Mouse (Mus musculus): ENCODE measurements around the gene Igsf21.

The Igsf21 gene

DNA sequence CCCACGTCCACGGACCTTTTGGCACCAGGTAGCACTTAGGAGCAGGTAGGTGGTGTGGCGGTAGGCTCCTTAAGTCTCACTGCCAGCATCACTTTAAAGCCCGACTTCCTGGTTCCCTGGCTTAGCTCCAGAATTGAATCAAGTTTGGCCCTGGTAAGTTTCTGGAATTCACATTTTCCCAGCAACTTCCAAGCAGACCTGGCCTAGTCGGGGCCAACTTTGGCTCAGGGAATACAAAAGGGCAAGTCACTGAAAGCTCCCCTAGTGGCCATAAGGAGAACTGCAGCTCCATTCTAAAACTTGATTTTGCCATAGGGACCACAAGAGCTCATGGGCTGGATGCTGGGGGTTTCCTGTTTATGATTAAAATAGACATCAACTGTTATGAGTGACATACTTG, 145.5 kb downstream of the Igsf21 start:
- no peak for DNase-seq (ENCODE audit: low spot score in 2 of 2)

DNA sequence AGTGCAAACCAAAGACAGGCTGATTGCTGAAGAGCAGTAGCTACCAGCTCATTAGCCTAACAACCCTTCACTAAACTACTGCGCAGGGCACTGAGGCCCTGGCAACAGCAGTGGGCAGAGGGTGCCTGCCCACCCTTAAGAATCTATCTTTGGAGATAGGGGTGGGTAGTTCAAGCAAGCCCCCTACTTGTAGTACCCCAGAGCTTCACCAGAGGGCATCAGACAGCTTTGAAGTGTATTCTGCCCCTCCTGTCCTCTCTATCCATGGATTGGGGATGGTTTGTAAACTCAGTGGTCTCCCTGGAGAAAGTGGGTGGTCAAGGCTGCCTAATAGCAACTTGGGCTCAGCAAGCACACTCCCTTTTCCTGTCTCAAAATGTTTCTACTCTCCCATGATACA, 146.4 kb downstream of the Igsf21 start:
- peak in 1 of 2 experiments; percentile 50 for DNase-seq (ENCODE audit: low spot score in 2 of 2)

DNA sequence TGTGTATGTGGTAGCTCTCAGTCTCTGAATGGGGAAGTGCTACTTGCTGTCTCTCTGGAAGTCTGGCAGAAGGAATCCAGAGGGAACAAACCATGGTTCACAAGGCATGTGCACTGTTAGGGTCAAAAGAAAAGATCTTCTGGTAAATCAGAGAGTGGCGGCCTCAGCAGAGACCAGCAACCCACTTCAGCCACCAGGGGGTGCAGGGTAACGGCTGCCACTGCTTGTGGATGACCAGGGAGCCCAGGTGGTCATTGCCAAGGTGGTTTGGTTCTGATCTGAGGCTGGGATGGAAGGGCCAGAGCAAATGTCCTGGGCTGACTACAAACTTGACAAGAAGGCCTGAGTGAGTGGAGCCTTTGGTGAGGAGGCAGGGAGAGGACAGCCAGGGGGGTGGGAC, 150.3 kb downstream of the Igsf21 start:
- no peak for DNase-seq (ENCODE audit: low spot score in 2 of 2)

DNA sequence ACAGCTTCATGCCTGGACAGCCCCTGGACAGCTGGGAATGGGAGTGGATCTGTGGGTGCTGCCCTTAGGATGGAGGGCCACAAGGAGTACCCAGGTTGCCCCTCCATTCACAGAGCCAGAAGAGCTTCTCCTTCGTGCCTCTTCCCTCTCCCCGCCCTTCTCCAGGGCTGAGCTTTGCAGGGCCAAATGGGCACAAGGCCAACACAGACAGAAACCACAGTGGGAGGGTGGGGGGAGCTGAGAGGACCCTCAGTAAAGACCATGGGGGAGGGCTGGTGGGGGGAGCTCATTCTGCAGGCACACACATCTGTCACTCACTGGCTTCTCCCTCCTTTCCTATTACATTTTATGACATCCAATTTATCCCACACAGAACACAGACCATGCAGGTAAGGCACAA, 151.7 kb downstream of the Igsf21 start:
- no peak for DNase-seq (ENCODE audit: low spot score in 2 of 2)

DNA sequence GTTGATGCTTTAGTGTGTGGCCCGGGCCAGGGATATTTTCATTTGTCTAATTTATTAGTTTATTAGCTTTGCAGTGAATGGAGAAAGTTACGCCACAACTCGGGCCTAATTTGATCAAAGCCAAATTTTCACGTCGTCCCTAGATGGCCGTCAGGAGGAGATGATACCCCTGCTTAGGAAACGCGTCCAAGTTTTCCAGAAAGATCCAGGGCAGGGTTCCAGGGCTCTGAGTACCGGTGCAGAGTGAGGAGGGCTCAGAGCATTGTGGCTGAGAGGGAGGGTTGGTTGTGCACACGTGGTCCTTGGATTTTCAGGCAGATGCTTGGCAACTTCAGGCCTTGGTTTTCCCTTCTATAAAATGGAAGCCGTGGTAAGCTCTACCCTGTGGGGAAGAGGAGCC, 154.2 kb downstream of the Igsf21 start:
- DNase-seq (ENCODE audit: low spot score in 2 of 2): no peak

DNA sequence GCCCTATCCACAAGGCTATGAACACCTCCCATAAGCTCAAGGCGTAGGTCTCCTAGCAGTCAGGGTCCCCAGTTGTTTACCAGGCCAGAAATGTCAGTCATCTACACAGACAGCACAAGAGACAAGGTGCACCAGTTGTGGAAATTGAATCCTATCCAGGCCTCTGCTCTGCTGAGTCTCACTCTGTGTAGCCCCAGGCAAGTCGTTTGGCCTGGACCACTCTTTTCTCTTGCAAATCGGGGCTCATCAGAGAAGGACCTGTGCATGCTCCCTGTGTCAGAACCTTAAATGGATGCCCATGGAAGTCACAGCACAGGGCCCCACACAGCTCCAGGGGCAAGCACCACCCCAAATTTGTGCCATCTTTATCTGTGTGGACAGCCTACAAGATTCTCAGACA, 154.9 kb downstream of the Igsf21 start:
- DNase-seq (ENCODE audit: low spot score in 2 of 2): no peak

DNA sequence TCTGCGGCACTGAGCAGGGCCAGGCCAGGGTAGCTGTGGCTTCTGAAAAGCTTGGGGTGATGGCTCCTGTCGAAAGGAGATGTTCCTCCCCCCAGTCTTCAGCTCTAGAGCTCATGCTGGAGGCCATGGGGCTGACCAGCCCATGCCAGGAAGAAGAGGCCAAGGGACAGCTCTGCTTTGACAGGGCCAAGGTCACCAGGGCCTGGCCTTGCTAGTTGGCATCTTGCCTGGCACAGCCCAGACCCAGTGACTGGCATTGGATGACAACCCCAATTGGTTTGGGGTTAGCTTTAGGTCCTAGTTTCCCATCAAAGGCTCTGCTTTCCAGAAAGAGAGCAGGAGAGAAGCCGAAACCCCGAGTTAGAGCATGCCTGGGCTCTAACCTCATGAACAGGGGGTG, 156.9 kb downstream of the Igsf21 start:
- DNase-seq (ENCODE audit: low spot score in 2 of 2): no peak

DNA sequence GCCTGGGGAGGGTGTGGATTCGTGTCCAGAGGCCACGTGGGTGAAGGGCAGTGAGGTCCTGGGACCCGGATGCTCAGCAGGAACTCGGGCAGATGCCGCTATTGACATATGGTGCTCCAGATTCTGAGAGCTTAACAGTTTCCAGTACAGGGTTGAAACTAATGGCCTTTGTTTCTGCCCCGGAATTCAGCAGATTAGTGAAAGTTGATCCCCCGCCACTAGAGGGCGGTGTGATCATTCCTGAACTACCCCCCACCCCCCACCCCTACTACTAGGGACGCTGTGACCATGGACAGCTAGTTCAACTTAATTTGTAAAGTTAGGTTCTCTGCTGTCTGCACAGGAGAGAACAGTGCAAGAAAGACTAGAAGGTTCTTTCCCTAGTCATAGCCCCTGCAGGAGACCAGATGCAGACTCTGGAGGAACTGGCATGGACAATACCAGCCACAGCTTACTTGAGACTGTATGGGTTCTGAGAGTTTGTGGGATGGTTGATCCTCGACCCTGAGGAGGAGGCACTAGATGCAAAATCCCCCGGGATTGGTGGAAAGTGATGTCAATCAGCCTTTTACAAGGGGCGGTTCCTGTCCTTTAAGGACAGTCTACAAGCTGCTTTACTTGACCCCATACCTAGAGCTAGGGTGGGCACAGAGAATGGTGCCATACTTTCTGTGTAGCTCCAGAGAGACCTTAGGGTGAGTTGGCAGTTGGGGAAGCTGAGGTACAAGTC, 157.7 kb downstream of the Igsf21 start:
- no peak for DNase-seq (ENCODE audit: low spot score in 2 of 2)

DNA sequence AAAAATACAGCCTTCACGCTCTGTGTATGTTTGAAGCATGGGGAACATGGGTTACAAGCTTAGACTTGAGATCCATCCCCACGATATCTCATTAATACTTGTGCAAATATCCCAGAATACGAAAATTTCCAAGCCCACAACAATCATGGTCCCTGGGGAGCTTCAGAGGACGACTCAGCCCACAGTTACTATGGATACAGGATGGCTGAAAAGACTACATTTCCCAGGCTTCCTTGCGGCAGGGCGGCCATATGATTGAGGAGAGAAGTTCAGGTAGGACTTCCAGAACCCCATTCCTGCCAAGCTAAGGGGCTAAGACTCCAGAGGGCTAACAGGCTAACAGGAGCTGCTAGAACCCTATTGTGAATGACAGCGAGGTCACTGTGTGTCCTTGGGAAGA, 160.4 kb downstream of the Igsf21 start:
- DNase-seq (ENCODE audit: low spot score in 2 of 2): peak in 1 of 2 experiments; percentile 60

DNA sequence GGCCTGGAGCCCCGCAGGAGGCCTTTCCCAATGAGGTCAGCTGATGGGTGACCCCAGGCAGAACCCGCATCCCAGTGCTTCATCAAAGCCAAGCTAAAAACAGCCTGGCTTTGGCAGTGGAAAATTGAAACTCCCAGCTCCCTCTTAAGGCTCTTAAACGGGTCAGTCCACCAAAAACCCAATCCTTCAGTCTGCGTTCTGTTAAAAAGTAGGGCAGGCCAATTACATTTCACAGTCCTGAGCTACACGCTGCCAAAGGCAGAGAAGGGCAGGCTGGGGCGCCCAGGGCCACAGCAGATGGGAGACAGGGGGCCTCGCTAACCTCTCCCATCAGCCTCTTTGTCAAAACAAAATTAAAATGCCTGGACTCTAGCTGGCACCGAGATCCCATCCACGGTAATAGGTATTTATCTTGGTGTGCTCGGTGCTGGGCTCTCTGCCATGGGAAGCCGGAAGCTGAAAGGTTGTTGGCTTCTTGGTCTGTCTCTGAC, 162.0 kb downstream of the Igsf21 start:
- DNase-seq (ENCODE audit: low spot score in 2 of 2): peak in 1 of 2 experiments; percentile 31

DNA sequence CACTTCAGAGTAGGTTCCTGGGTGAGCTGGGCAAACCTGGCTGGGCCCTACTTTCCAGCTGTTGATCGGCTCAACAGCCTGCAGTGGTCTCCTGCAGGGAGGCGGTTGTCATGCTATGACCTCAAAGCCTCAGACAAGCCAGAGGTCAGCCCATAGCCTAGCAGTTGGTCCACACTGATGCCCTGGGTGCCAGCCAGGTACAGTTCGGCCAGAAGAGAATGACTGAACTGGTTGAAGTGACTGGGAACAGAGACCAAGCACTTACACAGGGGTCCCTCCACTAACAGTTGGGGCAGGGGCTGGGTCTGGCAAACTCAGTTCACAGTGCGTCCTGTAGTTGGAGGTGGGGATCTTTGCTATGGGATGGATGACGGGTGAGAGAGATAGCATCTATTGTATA, 162.5 kb downstream of the Igsf21 start:
- no peak for DNase-seq (ENCODE audit: low spot score in 2 of 2)

DNA sequence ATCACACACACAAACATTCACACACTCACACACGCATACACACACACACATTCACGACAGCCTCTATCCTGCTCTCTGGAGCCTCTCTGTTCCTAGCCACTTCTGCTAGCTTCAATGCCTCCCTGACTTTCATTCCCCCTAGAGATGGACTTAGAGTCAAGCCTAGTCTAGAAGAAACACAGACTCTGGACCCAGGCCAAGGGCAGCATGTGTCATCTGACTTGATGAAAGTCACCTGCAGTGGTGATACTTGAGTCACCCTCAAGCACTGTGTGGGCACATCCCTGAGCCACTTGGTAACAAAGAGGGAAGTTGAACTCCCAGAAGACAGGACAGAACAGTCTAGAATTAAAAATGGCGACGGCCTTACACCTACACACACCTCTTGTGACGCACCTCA, 168.2 kb downstream of the Igsf21 start:
- no peak for DNase-seq (ENCODE audit: low spot score in 2 of 2)

DNA sequence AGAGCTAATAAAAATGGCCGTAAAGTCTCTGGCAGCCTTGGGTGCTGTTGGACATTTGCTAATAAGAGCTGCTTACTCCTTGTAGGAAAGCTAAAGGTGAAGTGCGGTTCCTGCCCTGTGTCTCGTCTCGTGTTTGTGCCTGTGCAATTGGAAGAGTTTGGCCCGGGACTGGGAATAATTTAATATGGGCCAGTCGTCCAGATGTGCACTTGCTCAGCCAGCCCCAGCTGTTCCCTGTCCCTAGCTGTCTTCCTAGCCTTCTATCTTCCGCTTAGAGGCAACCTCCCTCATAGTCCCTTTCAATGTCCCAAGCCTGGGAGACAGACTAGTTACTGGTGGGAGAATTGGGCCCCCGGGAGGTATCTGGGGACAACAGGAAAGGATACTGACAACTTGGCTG, 169.0 kb downstream of the Igsf21 start:
- DNase-seq (ENCODE audit: low spot score in 2 of 2): no peak

DNA sequence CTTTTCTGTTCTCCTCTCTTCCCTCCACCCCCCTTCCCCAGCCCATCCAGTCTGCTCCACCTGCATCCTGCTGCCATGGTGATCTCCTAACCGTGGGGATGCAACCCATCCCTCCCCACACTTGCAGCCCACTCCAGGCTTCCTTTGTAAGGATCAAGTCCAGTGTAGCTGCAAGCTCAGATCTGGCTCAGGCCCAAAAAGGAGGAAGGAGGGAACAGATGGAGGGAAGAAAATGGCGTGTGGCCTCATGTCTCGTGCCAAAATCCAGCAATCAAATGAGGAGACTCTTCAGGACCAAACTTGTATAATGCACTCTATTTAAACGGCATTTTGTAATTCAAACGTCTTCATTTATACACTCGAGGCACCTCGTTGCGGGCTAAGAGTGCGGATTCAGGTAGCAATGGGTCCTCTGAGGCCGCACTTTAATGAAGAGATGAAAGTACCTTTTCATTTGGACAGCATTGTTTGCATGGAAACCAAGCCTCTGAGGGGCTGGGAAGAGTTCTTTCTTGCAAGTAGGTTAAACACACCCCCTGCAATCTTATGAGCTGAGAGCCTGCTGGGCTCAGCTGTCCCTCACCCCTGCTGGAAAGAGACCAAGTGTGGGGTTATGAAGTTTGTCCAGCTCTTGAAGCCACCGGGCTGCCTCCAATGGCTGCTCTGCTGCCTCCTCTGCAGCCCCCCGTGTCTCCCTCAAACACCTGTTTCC, 169.6 kb downstream of the Igsf21 start:
- peak in 1 of 2 experiments; percentile 55 for DNase-seq (ENCODE audit: low spot score in 2 of 2)

DNA sequence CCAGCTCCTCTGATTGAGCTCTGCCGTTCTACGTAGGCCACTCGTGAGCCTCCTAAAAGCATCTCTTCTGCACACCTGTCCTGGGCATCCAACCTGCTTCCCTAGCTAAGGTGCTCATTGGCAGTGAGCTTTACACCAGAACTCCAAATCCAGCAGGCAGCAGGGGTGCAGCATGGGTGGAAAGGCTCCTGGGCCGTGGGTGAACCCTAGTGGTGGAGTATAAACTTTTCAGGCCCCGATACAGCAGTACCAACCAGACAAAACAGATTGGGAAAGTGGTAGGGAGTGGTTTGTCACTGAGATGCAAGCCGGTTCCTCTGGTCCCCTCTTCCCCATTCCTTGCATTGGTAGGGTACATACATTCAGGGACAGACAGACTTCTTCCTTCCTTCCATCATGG, 170.2 kb downstream of the Igsf21 start:
- no peak for DNase-seq (ENCODE audit: low spot score in 2 of 2)

DNA sequence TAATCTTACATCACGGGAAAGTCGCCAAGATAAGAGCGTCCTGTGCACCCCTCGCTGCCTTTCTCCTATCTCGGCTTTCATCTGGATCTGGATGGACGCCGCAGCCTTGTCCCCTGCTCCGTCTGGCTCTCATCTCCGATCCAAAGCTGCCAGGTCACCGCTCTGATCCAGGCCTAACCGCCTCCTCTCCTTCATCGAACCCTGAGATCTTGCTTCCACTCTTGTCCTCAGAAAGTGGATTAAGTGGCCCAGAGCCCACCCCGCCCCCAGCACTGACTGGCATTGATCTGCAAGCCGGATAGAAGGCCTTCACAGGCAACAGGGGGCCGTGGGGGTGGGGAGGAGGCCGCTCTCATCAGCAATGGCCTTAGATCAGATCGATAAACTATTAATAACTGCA, 175.5 kb downstream of the Igsf21 start:
- no peak for DNase-seq (ENCODE audit: low spot score in 2 of 2)

DNA sequence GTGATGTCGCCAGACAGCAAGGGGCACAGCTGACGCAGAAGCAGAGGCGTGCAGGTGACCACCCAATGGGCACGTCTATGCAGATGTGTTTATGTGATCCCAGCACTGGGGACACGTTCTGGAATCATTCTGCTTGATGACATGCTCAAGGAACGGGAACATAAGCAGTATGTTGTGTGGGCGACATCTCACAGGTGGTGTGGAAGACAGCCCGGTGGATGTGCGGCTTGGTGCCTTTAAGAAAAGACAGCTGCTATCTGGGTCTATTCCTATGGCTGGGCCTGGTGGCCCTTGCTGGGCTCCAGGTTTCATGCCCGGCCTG, 176.3 kb downstream of the Igsf21 start:
- peak; percentile 60 to 85 for DNase-seq (ENCODE audit: low spot score in 2 of 2)

DNA sequence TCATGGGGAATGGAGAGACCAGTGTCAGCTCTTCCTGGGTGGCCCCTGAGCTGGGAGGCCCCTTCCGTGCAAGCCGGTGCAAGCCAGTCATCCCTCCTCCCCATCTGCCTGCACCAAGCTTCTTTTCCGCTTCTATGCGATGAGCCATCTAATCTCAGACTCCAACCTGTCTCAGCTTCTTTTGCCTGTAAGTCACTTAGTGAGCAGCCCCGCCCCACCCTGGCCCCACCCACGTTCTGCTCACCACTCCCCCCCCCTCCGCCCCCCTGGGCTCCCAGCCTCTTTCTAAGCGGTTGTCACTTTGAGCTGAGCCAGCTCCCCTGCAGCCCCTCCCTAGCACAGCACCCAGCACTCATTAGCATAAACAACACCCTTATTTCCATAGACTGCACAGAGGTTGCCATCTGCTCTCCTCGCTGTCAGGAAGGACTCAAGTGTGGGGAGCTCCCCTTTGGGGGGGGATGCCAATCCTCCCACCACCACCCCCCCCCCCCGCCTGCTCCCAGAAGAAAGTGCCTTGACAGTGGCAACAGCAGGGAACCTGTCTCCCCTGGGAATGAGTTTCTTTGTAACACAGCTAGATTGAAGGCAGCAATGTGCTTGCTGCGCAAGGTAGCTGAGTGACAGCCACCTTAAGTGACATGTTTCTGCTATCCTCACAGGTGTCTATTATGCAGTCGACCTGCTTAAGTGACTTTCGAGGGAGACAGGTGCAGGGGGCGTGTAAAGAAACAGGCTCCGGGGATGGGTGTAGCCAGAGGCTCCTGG, 176.8 kb downstream of the Igsf21 start:
- DNase-seq (ENCODE audit: low spot score in 2 of 2): peak; percentile 58 to 74

DNA sequence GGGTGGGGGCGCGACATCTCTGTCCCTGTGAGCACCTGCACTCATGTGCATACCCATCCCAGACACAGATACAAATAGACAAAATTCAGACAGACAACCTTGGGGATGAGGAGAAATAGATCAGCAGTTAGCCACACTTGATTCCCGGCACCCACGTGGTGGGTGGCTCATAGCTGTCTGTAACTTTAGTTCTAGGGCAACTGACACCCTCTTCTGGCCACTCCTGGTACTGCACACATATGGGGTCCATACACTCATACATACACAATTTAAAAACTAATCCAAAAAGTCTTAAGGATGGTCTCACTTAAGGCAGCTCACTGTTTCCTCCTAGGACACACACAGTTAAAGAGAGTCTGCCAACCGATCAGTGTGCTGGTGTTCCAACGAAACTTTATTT, 178.1 kb downstream of the Igsf21 start:
- no peak for DNase-seq (ENCODE audit: low spot score in 2 of 2)

DNA sequence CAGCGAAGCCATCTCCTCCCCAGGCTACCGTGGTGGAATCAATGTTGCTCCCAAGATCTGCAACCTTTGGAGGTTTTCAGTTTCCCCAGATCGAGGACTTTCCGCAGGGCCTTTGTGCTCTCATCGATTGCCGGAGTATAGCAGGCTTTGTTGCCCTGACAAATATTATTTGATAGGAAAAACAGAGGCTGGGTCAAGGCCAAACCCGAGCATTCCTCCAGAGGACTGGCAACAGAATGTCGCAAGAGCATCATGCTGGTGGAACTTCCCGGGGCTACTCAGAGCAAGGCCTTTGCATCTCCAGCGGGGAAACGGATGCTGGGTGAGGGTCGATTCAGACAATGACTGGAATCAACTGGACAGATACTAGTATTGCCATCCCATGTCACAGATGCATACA, 180.6 kb downstream of the Igsf21 start:
- DNase-seq (ENCODE audit: low spot score in 2 of 2): no peak

DNA sequence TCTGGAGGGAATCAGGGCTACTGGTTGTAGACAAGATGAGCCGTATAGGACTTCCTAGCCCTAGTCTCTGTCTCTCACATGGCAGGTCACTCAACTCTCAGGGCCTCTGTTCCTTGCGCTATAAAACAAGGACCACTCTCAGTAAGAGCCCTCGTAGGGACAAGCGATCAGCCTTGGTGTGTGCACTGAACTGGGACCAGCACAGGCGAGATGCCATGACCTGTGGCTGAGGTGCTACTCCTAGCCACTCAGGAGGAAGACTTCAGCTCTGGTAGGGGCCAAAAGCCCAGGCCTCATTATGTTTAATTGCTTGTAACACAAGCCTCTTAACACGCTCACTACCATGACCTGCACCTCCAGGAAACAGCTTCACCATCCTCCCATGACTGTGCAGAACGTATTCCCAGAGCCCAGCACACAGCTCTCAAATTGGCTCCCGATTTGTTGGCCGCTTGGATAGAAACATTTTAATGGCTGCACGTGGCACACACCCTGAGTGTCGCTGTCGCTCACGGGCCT, 183.4 kb downstream of the Igsf21 start:
- DNase-seq (ENCODE audit: low spot score in 2 of 2): no peak

DNA sequence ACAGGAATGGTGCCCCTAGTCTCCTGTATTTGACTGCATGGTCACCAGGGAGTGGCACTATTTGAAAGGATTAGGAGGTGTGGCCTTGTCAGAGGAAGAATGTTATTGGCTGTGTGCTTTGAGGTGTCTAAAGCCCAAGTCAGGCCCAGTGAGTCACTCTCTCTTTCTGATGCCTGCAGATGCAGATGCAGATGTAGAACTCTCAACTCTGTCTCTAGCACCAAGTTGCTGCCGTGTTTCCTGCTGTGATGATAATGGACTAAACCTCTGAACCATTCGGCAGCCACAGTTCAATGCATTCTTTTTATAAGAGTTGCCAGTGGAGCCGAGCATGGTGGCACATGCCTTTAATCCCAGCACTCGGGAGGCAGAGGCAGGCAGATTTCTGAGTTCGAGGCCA, 186.3 kb downstream of the Igsf21 start:
- DNase-seq (ENCODE audit: low spot score in 2 of 2): no peak

DNA sequence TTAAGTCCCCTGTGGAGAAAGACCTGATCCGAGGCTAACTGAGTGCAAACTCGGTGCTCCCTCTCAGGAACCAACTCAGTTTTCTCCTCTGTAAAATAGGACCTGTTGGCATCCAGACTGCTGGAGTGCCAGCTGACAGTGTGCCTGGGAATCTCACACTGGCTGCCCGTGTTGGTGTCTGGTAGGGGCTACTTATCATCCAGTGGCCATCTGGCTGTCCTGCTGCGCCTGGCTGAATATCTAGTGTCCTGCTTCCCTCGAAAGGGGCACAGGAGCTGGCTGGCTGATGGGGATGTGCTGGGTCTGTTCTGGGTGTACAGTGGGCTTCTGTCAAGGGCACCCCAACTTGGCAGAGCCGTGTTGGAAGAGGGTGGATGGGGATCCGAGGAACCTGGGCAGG, 193.5 kb downstream of the Igsf21 start:
- DNase-seq (ENCODE audit: low spot score in 2 of 2): no peak

All from left cerebral cortex, adult 9 months (tissue).